Mouse (Mus musculus) myocyte (in vitro differentiated cells): ENCODE data around the gene Cyb5b.

Experiments
- CEBPB ChIP-seq: IDR thresholded peaks from 2 replicates; pipeline ENCODE4 v1.6.1; 2011; ENCODE audit warnings: mild to moderate bottlenecking, moderate library complexity; ENCODE audit not compliant: poor library complexity, insufficient read depth, severe bottlenecking
- E2F4 ChIP-seq: IDR thresholded peaks from one replicate; pipeline ENCODE4 v1.6.1; 2011; ENCODE audit warnings: mild to moderate bottlenecking, control low read depth, moderate library complexity; ENCODE audit not compliant: insufficient read depth
- POLR2A ChIP-seq: IDR thresholded peaks from one replicate; pipeline ENCODE4 v1.6.1; 2011; ENCODE audit warnings: low read depth, mild to moderate bottlenecking, control low read depth, moderate library complexity; ENCODE audit not compliant: insufficient read length
- REST ChIP-seq: IDR thresholded peaks from one replicate; pipeline ENCODE4 v1.6.1; 2011; ENCODE audit warnings: mild to moderate bottlenecking, control low read depth, moderate library complexity; ENCODE audit not compliant: insufficient read depth, insufficient read length
- TCF12 ChIP-seq: IDR thresholded peaks from one replicate; pipeline ENCODE4 v1.6.1; 2011; ENCODE audit warnings: mild to moderate bottlenecking, control low read depth; ENCODE audit not compliant: poor library complexity, insufficient read depth, severe bottlenecking

DNA sequence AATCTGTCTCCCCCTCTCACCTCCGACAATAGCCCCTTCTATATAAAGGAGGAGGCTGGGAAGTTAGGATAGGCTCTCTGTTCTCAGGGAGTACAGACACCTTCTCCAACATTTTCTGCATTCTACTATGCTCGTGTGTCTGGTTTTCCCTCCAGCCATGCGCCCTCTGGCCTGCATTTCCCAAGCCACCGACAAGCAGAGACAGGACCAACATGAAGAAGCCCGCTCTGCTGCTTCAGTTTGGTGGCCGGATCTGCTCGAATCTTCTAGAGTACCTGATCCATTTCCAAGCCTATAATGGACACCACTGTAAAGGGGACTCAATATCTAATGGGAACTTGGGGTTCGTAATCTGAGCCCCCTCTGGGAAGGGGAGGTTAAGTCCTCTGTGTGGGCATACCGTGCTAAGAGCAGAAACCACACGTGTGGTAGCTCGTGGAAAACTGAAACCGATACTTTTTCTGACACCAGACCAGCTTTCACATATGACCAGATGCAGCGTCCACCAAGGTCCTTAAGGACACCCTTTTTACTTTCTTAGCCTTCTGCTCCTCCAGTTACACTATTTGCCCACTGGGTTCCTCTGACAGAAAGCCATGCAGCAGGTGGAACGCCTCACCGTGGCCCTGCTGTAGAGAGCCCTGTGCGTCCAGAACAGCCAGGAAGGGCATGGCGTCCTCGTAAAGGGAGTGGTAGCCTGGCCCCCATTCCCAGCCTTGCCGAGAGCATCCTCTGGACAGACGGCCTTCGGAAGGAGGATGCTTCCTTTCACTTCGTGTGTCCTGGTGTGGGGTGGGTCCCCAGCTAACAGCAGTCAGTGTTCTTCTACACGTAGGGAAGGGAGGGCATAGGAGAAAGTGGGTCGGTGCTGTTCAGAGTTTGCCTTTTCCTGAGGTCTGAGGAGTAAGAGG is 17.6 kb upstream of the Cyb5b start:
- TF ChIP-seq POLR2A (no peak), REST (no peak), E2F4 (no peak), TCF12 (no peak), CEBPB (no peak)
